Mouse (Mus musculus): ENCODE data around the gene Map7. TPM values are rescaled to one million over a fixed set of nuclear protein-coding genes. Genes with fewer than 3 reads are reported as not detected.

Gene Map7
- polyA plus RNA-seq, 1 experiment, result 0.01 TPM

DNA sequence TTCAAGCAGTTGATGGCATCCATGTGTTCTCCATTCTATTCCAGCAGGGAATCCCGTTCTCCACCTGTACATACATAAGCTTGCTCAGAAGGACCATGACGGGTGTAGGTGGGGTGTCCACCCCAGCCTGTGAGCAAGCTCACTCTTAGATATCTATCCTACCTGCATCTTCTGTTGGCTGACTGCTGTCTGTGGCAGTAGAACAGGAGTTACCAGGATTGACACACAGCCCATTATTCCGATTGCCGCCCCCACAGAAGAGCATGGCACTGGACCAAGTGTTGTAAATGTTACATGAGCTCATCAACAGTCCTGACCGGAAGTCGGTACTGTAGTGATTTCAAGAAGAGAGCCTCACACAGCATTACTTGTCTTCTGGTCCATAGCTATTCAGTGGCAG, 92.6 kb downstream of the Map7 start:
- Histone ChIP-seq H3ac (ENCODE audit: control insufficient read depth, insufficient read length) (no peak overlapping the region), H3K79me2 (ENCODE audit: control insufficient read depth, insufficient read depth) (no peaks in the 10 kb centered on the region), H3K27me3 (ENCODE audit: control insufficient read depth, insufficient read depth, insufficient read length) (peaks cover 9% of the 10 kb centered on the region), H3K4me2 (ENCODE audit: low read depth) (no peak overlapping the region), H3K4me3 (no peak overlapping the region), H3K36me3 (ENCODE audit: control insufficient read depth, insufficient read depth) (no peaks in the 10 kb centered on the region)
- no peak for TF ChIP-seq CEBPB (IDR thresholded peaks at IDR 0.05; ENCODE audit: insufficient read depth, poor library complexity, severe bottlenecking)
- no peak for TF ChIP-seq TCF12 (IDR thresholded peaks at IDR 0.05; ENCODE audit: insufficient read depth, poor library complexity, severe bottlenecking)
- no peak for TF ChIP-seq MYOD1 (IDR thresholded peaks at IDR 0.05; ENCODE audit: control insufficient read depth in 1 of 3, insufficient read length in 2 of 3, low read depth in 2 of 3)
- no peak for TF ChIP-seq E2F4 (IDR thresholded peaks at IDR 0.05; ENCODE audit: insufficient read depth)
- TF ChIP-seq POLR2AphosphoS2 (IDR thresholded peaks at IDR 0.05; ENCODE audit: insufficient read length, low read depth), result no peak
- no peak for TF ChIP-seq USF1 (IDR thresholded peaks at IDR 0.05; ENCODE audit: low read depth)
- TF ChIP-seq MYOG (IDR thresholded peaks at IDR 0.05; ENCODE audit: control insufficient read depth in 1 of 3, insufficient read depth in 1 of 3, insufficient read length in 2 of 3, low read depth in 2 of 3), result no peak
- no peak for TF ChIP-seq POLR2A (IDR thresholded peaks at IDR 0.05; ENCODE audit: insufficient read length, low read depth)
- TF ChIP-seq SRF (IDR thresholded peaks at IDR 0.05; ENCODE audit: control insufficient read depth, insufficient read length, low read depth), result no peak
- TF ChIP-seq TCF3 (IDR thresholded peaks at IDR 0.05; ENCODE audit: insufficient read length, low read depth), result no peak
- no peak for TF ChIP-seq MAX (IDR thresholded peaks at IDR 0.05; ENCODE audit: low read depth)
- no peak for TF ChIP-seq REST (IDR thresholded peaks at IDR 0.05; ENCODE audit: insufficient read depth, insufficient read length)

- H3K4me3 ChIP-seq, result no peak overlapping the region
- H3K27me3 ChIP-seq (ENCODE audit: control insufficient read depth, insufficient read depth, insufficient read length), result peaks cover 14% of the 10 kb centered on the region
- no peak overlapping the region for H3ac ChIP-seq (ENCODE audit: control insufficient read depth, insufficient read length)
- no peaks in the 10 kb centered on the region for H3K36me3 ChIP-seq (ENCODE audit: control insufficient read depth, insufficient read depth)
- no peak overlapping the region for H3K4me2 ChIP-seq (ENCODE audit: low read depth)
- no peaks in the 10 kb centered on the region for H3K79me2 ChIP-seq (ENCODE audit: control insufficient read depth, insufficient read depth)
- TF ChIP-seq CEBPB (IDR thresholded peaks at IDR 0.05; ENCODE audit: insufficient read depth, poor library complexity, severe bottlenecking), result no peak
- no peak for TF ChIP-seq MYOD1 (IDR thresholded peaks at IDR 0.05; ENCODE audit: control insufficient read depth in 1 of 3, insufficient read length in 2 of 3, low read depth in 2 of 3)
These were observed 95.0 kb downstream of the Map7 start for GRCm38 (mm10) chr10:20243321-20243720.

DNA sequence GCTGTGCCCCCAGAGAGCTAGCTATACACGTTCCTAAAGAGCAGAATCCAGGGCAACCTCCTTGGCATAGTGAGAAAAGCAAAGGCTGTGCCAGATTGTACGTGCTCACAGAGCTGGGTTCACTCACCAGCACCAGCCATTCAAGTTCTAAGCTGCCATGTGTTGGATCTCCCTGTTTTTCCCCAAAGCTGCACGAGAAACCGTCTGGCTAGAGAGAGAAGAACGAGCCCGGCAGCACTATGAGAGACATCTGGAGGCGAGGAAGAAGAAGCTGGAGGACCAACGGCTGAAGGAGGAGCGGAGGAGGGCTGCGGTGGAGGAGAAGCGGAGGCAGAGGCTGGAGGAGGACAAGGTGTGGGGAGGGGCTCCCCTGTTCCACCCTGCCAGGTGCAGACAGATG, 96.8 kb downstream of the Map7 start:
- no peak overlapping the region for H3ac ChIP-seq (ENCODE audit: control insufficient read depth, insufficient read length)
- TF ChIP-seq TCF3 (IDR thresholded peaks at IDR 0.05; ENCODE audit: insufficient read length, low read depth) (no peak), POLR2AphosphoS2 (IDR thresholded peaks at IDR 0.05; ENCODE audit: insufficient read length, low read depth) (no peak), TCF12 (IDR thresholded peaks at IDR 0.05; ENCODE audit: insufficient read depth, poor library complexity, severe bottlenecking) (no peak), REST (IDR thresholded peaks at IDR 0.05; ENCODE audit: insufficient read depth, insufficient read length) (no peak), E2F4 (IDR thresholded peaks at IDR 0.05; ENCODE audit: insufficient read depth) (no peak), CEBPB (IDR thresholded peaks at IDR 0.05; ENCODE audit: insufficient read depth, poor library complexity, severe bottlenecking) (no peak)
- H3K27me3 ChIP-seq (ENCODE audit: control insufficient read depth, insufficient read depth, insufficient read length), result peaks cover 16% of the 10 kb centered on the region
- no peak overlapping the region for H3K4me3 ChIP-seq
- H3K4me2 ChIP-seq (ENCODE audit: low read depth), result no peak overlapping the region
- no peaks in the 10 kb centered on the region for H3K79me2 ChIP-seq (ENCODE audit: control insufficient read depth, insufficient read depth)
- H3K36me3 ChIP-seq (ENCODE audit: control insufficient read depth, insufficient read depth), result no peaks in the 10 kb centered on the region

DNA sequence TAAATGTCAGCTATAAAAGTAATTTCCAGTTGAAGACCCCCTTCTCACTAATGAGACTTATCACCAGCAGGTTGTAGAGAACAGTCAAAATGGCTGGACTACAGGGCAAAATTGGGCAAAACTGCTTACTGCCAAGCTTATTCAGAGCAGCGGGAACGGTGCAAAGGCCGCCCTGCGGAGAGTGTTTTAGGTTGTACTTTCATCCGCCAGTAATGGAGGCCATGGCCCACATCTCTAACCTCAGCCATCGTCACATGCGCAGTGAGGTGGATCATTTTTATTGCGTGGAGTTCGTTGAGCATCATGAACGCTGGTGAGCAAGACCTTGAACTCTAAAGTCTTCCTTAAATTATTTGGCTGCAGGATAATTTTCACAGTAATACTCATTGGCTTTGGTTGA, 100.8 kb downstream of the Map7 start:
- no peaks in the 10 kb centered on the region for H3K79me2 ChIP-seq (ENCODE audit: control insufficient read depth, insufficient read depth)
- TF ChIP-seq POLR2A (IDR thresholded peaks at IDR 0.05; ENCODE audit: insufficient read length, low read depth), result no peak
- peaks cover 16% of the 10 kb centered on the region for H3K27me3 ChIP-seq (ENCODE audit: control insufficient read depth, insufficient read depth, insufficient read length)
- no peak overlapping the region for H3ac ChIP-seq (ENCODE audit: control insufficient read depth, insufficient read length)
- H3K4me2 ChIP-seq (ENCODE audit: low read depth), result no peak overlapping the region
- H3K4me3 ChIP-seq, result no peak overlapping the region
- no peaks in the 10 kb centered on the region for H3K36me3 ChIP-seq (ENCODE audit: control insufficient read depth, insufficient read depth)

DNA sequence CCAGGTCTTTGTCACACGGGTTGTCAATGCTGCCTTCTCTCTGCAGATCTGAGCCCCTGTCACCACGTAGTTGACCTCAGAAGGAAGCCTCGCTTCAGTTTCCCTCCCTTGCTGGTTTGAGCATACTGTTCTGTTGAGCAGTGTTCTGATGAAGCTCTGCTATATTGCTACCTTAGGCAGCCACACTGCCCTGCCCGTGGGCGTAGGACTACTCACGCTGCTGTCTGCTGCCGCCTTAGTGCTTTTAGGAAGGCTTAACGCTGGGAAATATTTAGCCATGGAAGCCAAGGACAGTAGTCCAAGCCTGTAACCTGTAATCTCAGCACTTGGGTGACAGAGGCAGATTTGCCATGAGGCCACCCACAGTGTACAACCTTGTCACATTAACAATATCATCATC, 107.3 kb downstream of the Map7 start:
- no peaks in the 10 kb centered on the region for H3K79me2 ChIP-seq (ENCODE audit: control insufficient read depth, insufficient read depth)
- no peak for TF ChIP-seq E2F4 (IDR thresholded peaks at IDR 0.05; ENCODE audit: insufficient read depth)
- TF ChIP-seq TCF12 (IDR thresholded peaks at IDR 0.05; ENCODE audit: insufficient read depth, poor library complexity, severe bottlenecking), result no peak
- TF ChIP-seq MYOD1 (IDR thresholded peaks at IDR 0.05; ENCODE audit: control insufficient read depth in 1 of 3, insufficient read length in 2 of 3, low read depth in 2 of 3), result no peak
- TF ChIP-seq USF1 (IDR thresholded peaks at IDR 0.05; ENCODE audit: low read depth), result no peak

DNA sequence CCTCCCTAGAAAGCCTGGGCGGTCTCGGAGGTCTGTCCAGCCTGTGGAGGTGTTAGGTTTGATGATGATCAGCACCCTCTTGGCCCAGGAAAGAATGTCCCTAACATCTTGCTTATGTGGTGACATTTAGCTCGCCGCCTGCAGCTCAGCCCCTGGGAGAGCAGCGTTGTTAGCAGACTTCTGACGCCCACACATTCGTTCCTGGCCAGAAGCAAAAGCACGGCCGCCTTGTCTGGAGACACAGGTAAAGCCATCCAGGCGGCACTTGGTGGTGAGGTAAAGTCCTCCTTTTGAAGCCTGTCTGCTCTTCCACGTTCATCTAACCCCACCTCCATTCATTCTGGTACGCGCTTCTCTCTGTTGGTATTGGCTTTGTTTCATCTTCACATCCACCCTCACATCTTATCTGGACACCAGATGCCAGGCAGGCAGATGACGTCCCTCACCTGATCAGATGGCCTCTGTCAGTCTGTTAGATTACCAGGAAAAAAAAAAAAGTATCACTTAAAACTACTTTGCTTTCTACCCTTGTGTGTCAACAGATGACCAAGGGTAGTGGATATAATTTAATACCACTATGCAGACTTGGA, 108.9 kb downstream of the Map7 start:
- H3K4me2 ChIP-seq (ENCODE audit: low read depth), result no peak overlapping the region
- H3ac ChIP-seq (ENCODE audit: control insufficient read depth, insufficient read length), result no peak overlapping the region
- no peak for TF ChIP-seq MYOG (IDR thresholded peaks at IDR 0.05; ENCODE audit: control insufficient read depth in 1 of 3, insufficient read depth in 1 of 3, insufficient read length in 2 of 3, low read depth in 2 of 3)
- no peak for TF ChIP-seq MYOD1 (IDR thresholded peaks at IDR 0.05; ENCODE audit: control insufficient read depth in 1 of 3, insufficient read length in 2 of 3, low read depth in 2 of 3)
- TF ChIP-seq MAX (IDR thresholded peaks at IDR 0.05; ENCODE audit: low read depth), result no peak
- TF ChIP-seq CEBPB (IDR thresholded peaks at IDR 0.05; ENCODE audit: insufficient read depth, poor library complexity, severe bottlenecking), result no peak
- TF ChIP-seq TCF3 (IDR thresholded peaks at IDR 0.05; ENCODE audit: insufficient read length, low read depth), result no peak
- TF ChIP-seq POLR2A (IDR thresholded peaks at IDR 0.05; ENCODE audit: insufficient read length, low read depth), result no peak
- no peak for TF ChIP-seq POLR2AphosphoS2 (IDR thresholded peaks at IDR 0.05; ENCODE audit: insufficient read length, low read depth)
- no peak for TF ChIP-seq USF1 (IDR thresholded peaks at IDR 0.05; ENCODE audit: low read depth)
- no peak for TF ChIP-seq E2F4 (IDR thresholded peaks at IDR 0.05; ENCODE audit: insufficient read depth)
- TF ChIP-seq TCF12 (IDR thresholded peaks at IDR 0.05; ENCODE audit: insufficient read depth, poor library complexity, severe bottlenecking), result no peak
- TF ChIP-seq SRF (IDR thresholded peaks at IDR 0.05; ENCODE audit: control insufficient read depth, insufficient read length, low read depth), result no peak
- TF ChIP-seq REST (IDR thresholded peaks at IDR 0.05; ENCODE audit: insufficient read depth, insufficient read length), result no peak
- H3K27me3 ChIP-seq (ENCODE audit: control insufficient read depth, insufficient read depth, insufficient read length), result peaks cover 9% of the 10 kb centered on the region
- no peak overlapping the region for H3K4me3 ChIP-seq
- no peaks in the 10 kb centered on the region for H3K79me2 ChIP-seq (ENCODE audit: control insufficient read depth, insufficient read depth)
- H3K36me3 ChIP-seq (ENCODE audit: control insufficient read depth, insufficient read depth), result no peaks in the 10 kb centered on the region

More for the DNA sequence above, 107.3 kb downstream of the Map7 start:
- Histone ChIP-seq H3K4me2 (ENCODE audit: low read depth) (no peak overlapping the region), H3K4me3 (no peak overlapping the region), H3K36me3 (ENCODE audit: control insufficient read depth, insufficient read depth) (no peaks in the 10 kb centered on the region), H3ac (ENCODE audit: control insufficient read depth, insufficient read length) (no peak overlapping the region), H3K27me3 (ENCODE audit: control insufficient read depth, insufficient read depth, insufficient read length) (peaks cover 13% of the 10 kb centered on the region)
